Mouse (Mus musculus) CH12.LX (cell line): ENCODE results near the gene Slc16a12. TPM values are rescaled to one million over a fixed set of nuclear protein-coding genes. Genes with fewer than 3 reads are reported as not detected.

Source experiments
- DNase-seq: peaks from one replicate; pipeline ENCODE4 v3.0.0-alpha.2; 2013; ENCODE audit errors: extremely low read depth
- H3K27ac ChIP-seq: 2 replicates; pipeline ENCODE4 v1.5.1; 2012; ENCODE audit warnings: low read depth, mild to moderate bottlenecking, control low read depth, moderate library complexity; ENCODE audit not compliant: insufficient read depth
- H3K27me3 ChIP-seq: replicated peaks from 2 replicates; pipeline ENCODE3; 2012; ENCODE audit warnings: inconsistent platforms
- H3K36me3 ChIP-seq, 2 experiments: replicated peaks in 1 of 2; 2 replicates each; pipeline versions ENCODE3 to v1.6.1; 2012; ENCODE audit warnings: inconsistent platforms in 1 of 2, low read length in 1 of 2, mild to moderate bottlenecking in 1 of 2, mixed read lengths in 1 of 2, moderate library complexity in 1 of 2; ENCODE audit not compliant: control insufficient read depth in 1 of 2, insufficient read depth in 1 of 2
- H3K4me1 ChIP-seq, 2 experiments: 2 replicates each; pipeline ENCODE4 v1.6.1; 2012; ENCODE audit warnings: inconsistent platforms in 1 of 2, moderate library complexity in 1 of 2; ENCODE audit not compliant: insufficient read depth in 2 of 2, control insufficient read depth in 1 of 2
- H3K4me2 ChIP-seq: 2 replicates; pipeline ENCODE4 v1.6.1; 2012; ENCODE audit warnings: low read depth, mild to moderate bottlenecking, control low read depth; ENCODE audit not compliant: poor library complexity, insufficient read depth, severe bottlenecking
- H3K4me3 ChIP-seq, 3 experiments: fragments of 150-350 bp in 1 of 3; sonication (generic) in 1 of 3; replicated peaks in 1 of 3; 2 replicates each; pipeline versions ENCODE3 to v1.5.1; 2011 to 2012; ENCODE audit warnings: low read depth in 2 of 3, low read length in 2 of 3, mild to moderate bottlenecking in 2 of 3, moderate library complexity in 2 of 3, control low read depth in 1 of 3, improper control_type of control experiment in 1 of 3, inconsistent platforms in 1 of 3, mixed read lengths in 1 of 3; ENCODE audit not compliant: poor library complexity in 1 of 3
- H3K79me2 ChIP-seq: replicated peaks from 2 replicates; pipeline ENCODE4 v1.6.1; 2012; ENCODE audit warnings: mild to moderate bottlenecking, moderate library complexity; ENCODE audit not compliant: control insufficient read depth, poor library complexity, insufficient read depth, severe bottlenecking; ENCODE audit errors: extremely low read depth
- H3K9ac ChIP-seq: 2 replicates; pipeline ENCODE4 v1.6.1; 2012; ENCODE audit warnings: low read depth, mild to moderate bottlenecking, control low read depth, moderate library complexity; ENCODE audit not compliant: insufficient read depth
- H3K9me3 ChIP-seq: replicated peaks from 2 replicates; pipeline ENCODE3; 2012; ENCODE audit warnings: low read length, inconsistent platforms, mixed read lengths
- CHD1 ChIP-seq: IDR thresholded peaks from 2 replicates; pipeline ENCODE4 v1.6.1; 2012; ENCODE audit warnings: low read depth, low read length, improper control_type of control experiment, inconsistent platforms
- CHD2 ChIP-seq: IDR thresholded peaks from 2 replicates; pipeline ENCODE4 v1.6.1; 2011; ENCODE audit warnings: low read length, improper control_type of control experiment
- E2F4 ChIP-seq: IDR thresholded peaks from 2 replicates; pipeline ENCODE4 v1.6.1; 2011; ENCODE audit warnings: low read depth, low read length, improper control_type of control experiment; ENCODE audit not compliant: insufficient replicate concordance
- EP300 ChIP-seq: IDR thresholded peaks from 2 replicates; pipeline ENCODE4 v1.6.1; 2011; ENCODE audit warnings: low read length, improper control_type of control experiment
- HCFC1 ChIP-seq: IDR thresholded peaks from 2 replicates; pipeline ENCODE4 v1.6.1; 2012; ENCODE audit warnings: low read depth, mild to moderate bottlenecking, inconsistent platforms, low read length, improper control_type of control experiment
- JUND ChIP-seq: conservative IDR thresholded peaks from 2 replicates; pipeline ENCODE4 v1.6.1; 2011; ENCODE audit warnings: low read depth, low read length, improper control_type of control experiment
- KAT2A ChIP-seq: IDR thresholded peaks from 2 replicates; pipeline ENCODE4 v1.6.1; 2012; ENCODE audit warnings: low read length, improper control_type of control experiment, inconsistent platforms; ENCODE audit not compliant: insufficient replicate concordance
- MAZ ChIP-seq: IDR thresholded peaks from 2 replicates; pipeline ENCODE4 v1.6.1; 2012; ENCODE audit warnings: low read depth, mild to moderate bottlenecking, inconsistent platforms, low read length, improper control_type of control experiment, moderate library complexity
- NRF1 ChIP-seq: IDR thresholded peaks from 2 replicates; pipeline ENCODE4 v1.6.1; 2014; ENCODE audit warnings: low read depth, mild to moderate bottlenecking, inconsistent platforms, low read length, improper control_type of control experiment, moderate library complexity
- POLR2A ChIP-seq: IDR thresholded peaks from 2 replicates; pipeline ENCODE4 v1.6.1; 2011; ENCODE audit warnings: low read depth, mild to moderate bottlenecking, improper control_type of control experiment, low read length
- SIN3A ChIP-seq: IDR thresholded peaks from 2 replicates; pipeline ENCODE4 v1.6.1; 2012; ENCODE audit warnings: low read length, improper control_type of control experiment, inconsistent platforms
- SMC3 ChIP-seq: IDR thresholded peaks from 2 replicates; pipeline ENCODE4 v1.6.1; 2011; ENCODE audit warnings: low read depth, low read length, improper control_type of control experiment
- TBP ChIP-seq: conservative IDR thresholded peaks from 2 replicates; pipeline ENCODE4 v1.6.1; 2011; ENCODE audit warnings: low read depth, low read length, improper control_type of control experiment
- dilution Hi-C: fragments of 300-500 bp; cut with MboI; formaldehyde crosslinking; loops from 2 replicates; pipeline ENCODE4 v1.14.3; 2020; ENCODE audit warnings: low sequenced_read_pairs; ENCODE audit not compliant: extremely low pct_unique_long_range_greater_than_20kb, extremely low pct_ligation_motif_present
- in situ Hi-C: fragments of 300-500 bp; cut with MboI; formaldehyde crosslinking; loops from 3 replicates; pipeline ENCODE4 v1.14.3; 2019; ENCODE audit warnings: low sequenced_read_pairs, low pct_ligation_motif_present, low pct_unique_long_range_greater_than_20kb, mixed read lengths
- polyA plus RNA-seq: library from polyadenylated mRNA; unstranded; fragments of >175 nt; gene quantifications from 2 replicates; pipeline ENCODE4 v1.2.1, GENCODE M21; 2012; ENCODE audit warnings: low read depth; ENCODE audit not compliant: insufficient read length
- total RNA-seq, 2 experiments: library from RNA; depleted of rRNA; stranded (reverse); fragments of 300-350 nt in 1 of 2; fragments of >200 nt in 1 of 2; gene quantifications; 2 replicates each; pipeline ENCODE4 v1.2.3; 2012 to 2014

Gene Slc16a12
- total and polyA plus RNA-seq, 3 experiments = 0.08 TPM; not detected in 1

DNA sequence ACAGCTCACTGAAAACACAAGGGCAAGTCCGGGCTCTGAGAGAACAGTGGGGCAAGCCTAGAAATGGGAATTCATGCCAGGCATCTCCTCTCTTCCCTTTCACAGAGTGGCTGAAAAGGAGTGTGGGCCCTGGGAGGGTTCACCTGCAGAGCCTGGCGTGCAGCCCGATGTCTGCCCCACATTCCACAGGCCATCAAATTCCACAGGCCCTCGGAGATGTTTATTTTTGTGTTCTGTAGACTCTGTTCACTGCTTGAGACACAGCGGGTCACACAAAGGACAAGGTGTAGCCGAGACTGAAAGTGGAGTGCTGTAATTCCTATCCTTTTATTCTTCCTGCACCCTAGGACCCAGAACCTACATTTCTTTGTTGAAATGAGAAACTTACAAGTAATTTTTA, 40.8 kb downstream of the Slc16a12 start:
- H3K4me1 ChIP-seq = no peaks in the 10 kb centered on the region
- no peaks in the 10 kb centered on the region for H3K36me3 ChIP-seq
- H3K79me2 ChIP-seq = no peaks in the 10 kb centered on the region
- no peak for DNase-seq
- dilution Hi-C loops = no loop called here
- no peak overlapping the region for H3K27ac ChIP-seq
- no peak overlapping the region for H3K9ac ChIP-seq
- H3K9me3 ChIP-seq = no peaks in the 10 kb centered on the region
- in situ Hi-C loops = no loop called here
- TF ChIP-seq MAZ (no peak), POLR2A (no peak), NRF1 (no peak), TBP (no peak), CHD2 (no peak)
- H3K4me2 ChIP-seq = no peak overlapping the region
- H3K27me3 ChIP-seq = no peaks in the 10 kb centered on the region
- no peak overlapping the region for H3K4me3 ChIP-seq

DNA sequence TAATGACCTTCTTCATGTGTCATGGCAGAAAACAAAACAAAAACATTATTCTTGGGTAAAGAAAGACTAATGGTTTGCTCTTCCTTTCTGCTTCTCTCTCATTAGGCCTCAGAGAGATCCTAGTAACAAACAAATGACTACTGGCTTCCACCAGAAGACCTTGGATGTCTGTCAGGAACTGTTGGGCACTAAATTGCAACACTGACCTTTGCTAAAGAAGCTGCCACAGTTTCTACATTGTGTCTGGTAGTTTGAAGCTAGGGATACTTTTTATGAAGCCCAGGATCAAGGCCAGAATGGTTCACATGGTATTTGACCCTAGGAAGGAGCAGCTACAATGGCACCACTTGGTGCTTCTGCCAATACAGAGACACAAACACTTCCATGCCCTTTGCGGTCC, 41.9 kb downstream of the Slc16a12 start:
- no peak for DNase-seq

DNA sequence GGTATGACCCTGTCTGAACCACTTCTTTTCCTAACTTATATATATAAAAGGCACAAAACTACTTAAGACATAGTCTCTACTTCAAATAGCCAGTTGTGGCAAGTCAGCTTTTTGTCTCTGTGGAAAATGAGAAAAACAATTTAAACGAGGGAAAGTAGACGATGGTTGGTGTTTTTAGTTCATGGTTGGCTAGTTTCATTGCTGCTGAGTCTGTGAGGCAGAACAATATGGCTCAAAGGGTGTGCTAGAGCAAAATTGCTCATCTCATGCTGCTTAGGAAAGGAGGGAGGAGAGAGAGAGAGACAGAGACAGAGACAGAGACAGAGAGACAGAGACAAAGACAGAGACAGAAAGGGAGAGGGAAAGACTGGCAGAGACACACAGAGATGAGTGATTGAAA, 47.8 kb downstream of the Slc16a12 start:
- Histone ChIP-seq H3K27ac (no peak overlapping the region), H3K4me3 (no peak overlapping the region), H3K9ac (no peak overlapping the region), H3K9me3 (no peaks in the 10 kb centered on the region), H3K4me2 (no peak overlapping the region), H3K79me2 (no peaks in the 10 kb centered on the region), H3K27me3 (no peaks in the 10 kb centered on the region), H3K4me1 (no peaks in the 10 kb centered on the region), H3K36me3 (no peaks in the 10 kb centered on the region)
- dilution Hi-C loops (no loop called here), in situ Hi-C loops (no loop called here)
- no peak for DNase-seq
- TF ChIP-seq EP300 (no peak), CHD1 (no peak), TBP (no peak), POLR2A (no peak), E2F4 (no peak), SIN3A (no peak), JUND (no peak), SMC3 (no peak), KAT2A (no peak)

More for the DNA sequence above, 41.9 kb downstream of the Slc16a12 start:
- Histone ChIP-seq H3K9me3 (no peaks in the 10 kb centered on the region), H3K27me3 (no peaks in the 10 kb centered on the region), H3K4me2 (no peak overlapping the region), H3K4me3 (no peak overlapping the region), H3K4me1 (no peaks in the 10 kb centered on the region), H3K27ac (no peak overlapping the region), H3K36me3 (no peaks in the 10 kb centered on the region), H3K9ac (no peak overlapping the region), H3K79me2 (no peaks in the 10 kb centered on the region)
- dilution Hi-C loops (no loop called here), in situ Hi-C loops (no loop called here)
- TF ChIP-seq HCFC1 (no peak), TBP (no peak)
